Mouse (Mus musculus): ENCODE data around the gene Ckm.
A peak's percentile ranks its signal among the peaks of the same experiment; 100 is the strongest.

- TF ChIP-seq CTCF (IDR thresholded peaks at IDR 0.05; ENCODE audit: low read depth) (peak; percentile 39), EP300 (optimal IDR thresholded peaks at IDR 0.05) (no peak)
Observed at GRCm38 (mm10) chr7:19400946-19401345, 3.6 kb upstream of the Ckm start.

Measured in stomach, postnatal 0 days (tissue).